Mouse (Mus musculus): ENCODE data around the gene Ermard. TPM values are rescaled to one million over a fixed set of nuclear protein-coding genes. Genes with fewer than 3 reads are reported as not detected.
"Not testable (repeated sequence)": the region's sequence is repeated elsewhere in the genome, so short reads cannot be mapped to it uniquely, and the experiment has no call there.

Gene Ermard
- 68.3 and 74.3 TPM in 2 replicates for polyA plus RNA-seq (2014; fragmentation: Nextera tagmentation; extraction: Ambion mirVana)

- not testable (repeated sequence) for H3K9me3 ChIP-seq (ENCODE audit: control insufficient read depth, low read length); H3K4me1 ChIP-seq (ENCODE audit: control insufficient read depth, insufficient read depth, low read length); H3K9ac ChIP-seq (ENCODE audit: low read length); H3K36me3 ChIP-seq (ENCODE audit: control insufficient read depth, insufficient read depth, low read length); H3K4me3 ChIP-seq (ENCODE audit: low read depth, low read length); DNase-seq (ENCODE audit: low spot score); H3K4me2 ChIP-seq (ENCODE audit: low read depth, severe bottlenecking); H3K27me3 ChIP-seq (ENCODE audit: control insufficient read depth, insufficient read depth, low read length); H3K27ac ChIP-seq (replicated peaks; ENCODE audit: low read depth, low read length)
- ATAC-seq (ENCODE audit: insufficient number of reproducible peaks, low FRiP score, low TSS enrichment, low read depth) = peak; percentile 95
- whole genome bisulfite sequencing = 0% methylated on average over 2 of the region's 56 CpGs
These were observed at the start of gene Ermard, which contains the start of the genes Tcte3 and Gm3448 for GRCm38 (mm10) chr17:15041175-15041729. Gene Ermard, plus strand, starts transcription at chr17:15041208. Gene Tcte3, minus strand, starts transcription at chr17:15041488. Gene Gm3448, minus strand, starts transcription at chr17:15041537.

- H3K4me3 ChIP-seq (ENCODE audit: low read depth, low read length); H3K27me3 ChIP-seq (ENCODE audit: control insufficient read depth, insufficient read depth, low read length); H3K4me2 ChIP-seq (ENCODE audit: low read depth, severe bottlenecking); H3K27ac ChIP-seq (replicated peaks; ENCODE audit: low read depth, low read length); H3K36me3 ChIP-seq (ENCODE audit: control insufficient read depth, insufficient read depth, low read length); DNase-seq (ENCODE audit: low spot score); H3K4me1 ChIP-seq (ENCODE audit: control insufficient read depth, insufficient read depth, low read length); H3K9me3 ChIP-seq (ENCODE audit: control insufficient read depth, low read length); H3K9ac ChIP-seq (ENCODE audit: low read length): not testable (repeated sequence)
- no CpG with 5 or more reads among the region's 98 CpGs for WGBS
- peak; percentile 70 for ATAC-seq (ENCODE audit: insufficient number of reproducible peaks, low FRiP score, low TSS enrichment, low read depth)
These were observed 48.4 kb upstream of the Ermard start for GRCm38 (mm10) chr17:14992522-14993138.

GRCm38 (mm10) chr17:14993139-14993832 is 47.7 kb upstream of the Ermard start:
- no CpG with 5 or more reads among the region's 47 CpGs for WGBS
- not testable (repeated sequence) for H3K9ac ChIP-seq (ENCODE audit: low read length); H3K4me3 ChIP-seq (ENCODE audit: low read depth, low read length); H3K36me3 ChIP-seq (ENCODE audit: control insufficient read depth, insufficient read depth, low read length); H3K27ac ChIP-seq (replicated peaks; ENCODE audit: low read depth, low read length); H3K9me3 ChIP-seq (ENCODE audit: control insufficient read depth, low read length); H3K27me3 ChIP-seq (ENCODE audit: control insufficient read depth, insufficient read depth, low read length); DNase-seq (ENCODE audit: low spot score); H3K4me2 ChIP-seq (ENCODE audit: low read depth, severe bottlenecking); H3K4me1 ChIP-seq (ENCODE audit: control insufficient read depth, insufficient read depth, low read length)
- ATAC-seq (ENCODE audit: insufficient number of reproducible peaks, low FRiP score, low TSS enrichment, low read depth) = peak; percentile 91

GRCm38 (mm10) chr17:14994140-14994539 is 46.9 kb upstream of the Ermard start:
- not testable (repeated sequence) for DNase-seq (ENCODE audit: low spot score)

GRCm38 (mm10) chr17:15000047-15000446 is 41.0 kb upstream of the Ermard start:
- H3K27ac ChIP-seq (replicated peaks; ENCODE audit: low read depth, low read length); H3K9ac ChIP-seq (ENCODE audit: low read length); H3K4me2 ChIP-seq (ENCODE audit: low read depth, severe bottlenecking); H3K9me3 ChIP-seq (ENCODE audit: control insufficient read depth, low read length); H3K27me3 ChIP-seq (ENCODE audit: control insufficient read depth, insufficient read depth, low read length); H3K4me1 ChIP-seq (ENCODE audit: control insufficient read depth, insufficient read depth, low read length); H3K36me3 ChIP-seq (ENCODE audit: control insufficient read depth, insufficient read depth, low read length); DNase-seq (ENCODE audit: low spot score); ATAC-seq (ENCODE audit: insufficient number of reproducible peaks, low FRiP score, low TSS enrichment, low read depth); H3K4me3 ChIP-seq (ENCODE audit: low read depth, low read length): not testable (repeated sequence)
- WGBS = no CpG with 5 or more reads among the region's 4 CpGs

More at GRCm38 (mm10) chr17:14994140-14994539, 46.9 kb upstream of the Ermard start:
- not testable (repeated sequence) for H3K4me3 ChIP-seq (ENCODE audit: low read depth, low read length); H3K27me3 ChIP-seq (ENCODE audit: control insufficient read depth, insufficient read depth, low read length); H3K4me2 ChIP-seq (ENCODE audit: low read depth, severe bottlenecking); H3K4me1 ChIP-seq (ENCODE audit: control insufficient read depth, insufficient read depth, low read length); H3K9ac ChIP-seq (ENCODE audit: low read length); H3K9me3 ChIP-seq (ENCODE audit: control insufficient read depth, low read length); H3K36me3 ChIP-seq (ENCODE audit: control insufficient read depth, insufficient read depth, low read length); H3K27ac ChIP-seq (replicated peaks; ENCODE audit: low read depth, low read length); ATAC-seq (ENCODE audit: insufficient number of reproducible peaks, low FRiP score, low TSS enrichment, low read depth)
- WGBS = no CpG with 5 or more reads among the region's 5 CpGs

- H3K27me3 ChIP-seq (ENCODE audit: control insufficient read depth, insufficient read depth, low read length); H3K4me3 ChIP-seq (ENCODE audit: low read depth, low read length); H3K9ac ChIP-seq (ENCODE audit: low read length); H3K36me3 ChIP-seq (ENCODE audit: control insufficient read depth, insufficient read depth, low read length); H3K4me1 ChIP-seq (ENCODE audit: control insufficient read depth, insufficient read depth, low read length); ATAC-seq (ENCODE audit: insufficient number of reproducible peaks, low FRiP score, low TSS enrichment, low read depth); H3K9me3 ChIP-seq (ENCODE audit: control insufficient read depth, low read length); H3K27ac ChIP-seq (replicated peaks; ENCODE audit: low read depth, low read length); DNase-seq (ENCODE audit: low spot score); H3K4me2 ChIP-seq (ENCODE audit: low read depth, severe bottlenecking): not testable (repeated sequence)
- WGBS = no CpG with 5 or more reads among the region's 3 CpGs
These were observed 31.9 kb upstream of the Ermard start for GRCm38 (mm10) chr17:15009088-15009487.

- not testable (repeated sequence) for H3K9ac ChIP-seq (ENCODE audit: low read length); H3K4me2 ChIP-seq (ENCODE audit: low read depth, severe bottlenecking); DNase-seq (ENCODE audit: low spot score); H3K36me3 ChIP-seq (ENCODE audit: control insufficient read depth, insufficient read depth, low read length); H3K4me3 ChIP-seq (ENCODE audit: low read depth, low read length); H3K27me3 ChIP-seq (ENCODE audit: control insufficient read depth, insufficient read depth, low read length); H3K9me3 ChIP-seq (ENCODE audit: control insufficient read depth, low read length); H3K27ac ChIP-seq (replicated peaks; ENCODE audit: low read depth, low read length); H3K4me1 ChIP-seq (ENCODE audit: control insufficient read depth, insufficient read depth, low read length)
- peak; percentile 95 for ATAC-seq (ENCODE audit: insufficient number of reproducible peaks, low FRiP score, low TSS enrichment, low read depth)
- WGBS = no CpG with 5 or more reads among the region's 60 CpGs
These were observed 31.1 kb upstream of the Ermard start, which contains the start of gene Gm3435 for GRCm38 (mm10) chr17:15009706-15010413. Gene Gm3435, plus strand, starts transcription at chr17:15010176.

- H3K27me3 ChIP-seq (ENCODE audit: control insufficient read depth, insufficient read depth, low read length) = not testable (repeated sequence)
These were observed 19.3 kb upstream of the Ermard start for GRCm38 (mm10) chr17:15021503-15022220.

More at GRCm38 (mm10) chr17:15021503-15022220, 19.3 kb upstream of the Ermard start:
- 89% methylated on average over 3 of the region's 3 CpGs for whole genome bisulfite sequencing
- H3K27ac ChIP-seq (replicated peaks; ENCODE audit: low read depth, low read length); H3K9me3 ChIP-seq (ENCODE audit: control insufficient read depth, low read length); H3K4me3 ChIP-seq (ENCODE audit: low read depth, low read length); H3K36me3 ChIP-seq (ENCODE audit: control insufficient read depth, insufficient read depth, low read length); H3K4me2 ChIP-seq (ENCODE audit: low read depth, severe bottlenecking); H3K9ac ChIP-seq (ENCODE audit: low read length); DNase-seq (ENCODE audit: low spot score); ATAC-seq (ENCODE audit: insufficient number of reproducible peaks, low FRiP score, low TSS enrichment, low read depth); H3K4me1 ChIP-seq (ENCODE audit: control insufficient read depth, insufficient read depth, low read length): not testable (repeated sequence)
